15 mouse cellular contexts compared by ENCODE assay signal in the genomic region with DNA sequence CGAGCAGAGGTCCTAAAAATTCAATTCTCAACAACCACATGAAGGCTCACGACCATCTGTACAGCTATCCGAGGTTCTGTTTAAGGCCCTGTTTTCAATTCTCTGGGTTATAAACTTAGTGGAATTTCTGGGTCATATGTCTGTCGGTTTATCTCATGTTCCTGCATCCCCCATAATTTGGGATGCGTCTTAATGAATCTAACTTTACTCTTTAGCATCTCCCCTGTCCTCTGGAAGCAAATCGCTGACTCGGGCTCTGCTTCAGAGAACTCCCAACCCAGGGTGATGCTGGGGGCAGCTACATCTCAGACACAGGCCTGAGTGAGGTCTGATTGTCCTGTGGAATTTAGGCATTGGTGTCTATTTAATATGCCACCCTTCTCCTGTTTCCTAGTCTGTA. TPM values are rescaled to one million over a fixed set of nuclear protein-coding genes. Genes with fewer than 3 reads are reported as not detected.
DNase-seq lines count a peak whose midpoint lies in the region; ATAC-seq and TF ChIP-seq lines count a peak whose summit lies in the region.
"Had no signal": no experiment of that assay in that cellular context is flagged by ENCODE, and none has a peak within 500 bp of the region (broad histone marks: within the 10 kb centered on the region; RNA-seq: fewer than 3 reads in every experiment).

No protein-coding gene starts in this region.

- H3K9me3 ChIP-seq in intestine, postnatal 0 days (ENCODE audit: control insufficient read depth) = no peaks in the 10 kb centered on the region
- no peaks in the 10 kb centered on the region for H3K9me3 ChIP-seq in intestine, embryonic 16.5 days (ENCODE audit: control insufficient read depth, low read length)
- H3K9me3 ChIP-seq in lung, embryonic 14.5 days (ENCODE audit: low read depth, low read length) = no peaks in the 10 kb centered on the region
- H3K9me3 ChIP-seq in limb, embryonic 13.5 days = no peaks in the 10 kb centered on the region
- H3K9me3 ChIP-seq: forebrain, embryonic 15.5 days; heart, embryonic 12.5 days; hindbrain, embryonic 15.5 days; lung, embryonic 15.5 days; midbrain, embryonic 13.5 days; neural tube, embryonic 13.5 days had no signal

- no peak for DNase-seq in lung, embryonic 14.5 days
- no peak for DNase-seq in lung, postnatal 36 days
- no peak for DNase-seq in cerebellum, adult 11 months
- DNase-seq in urinary bladder, postnatal 10 days (ENCODE audit: low spot score) = no peak

- H3K27me3 ChIP-seq in intestine, postnatal 0 days (replicated peaks; ENCODE audit: control insufficient read depth, insufficient read depth, low read length) = no peaks in the 10 kb centered on the region
- H3K27me3 ChIP-seq in intestine, embryonic 16.5 days (replicated peaks; ENCODE audit: control insufficient read depth, insufficient read depth, low read length) = no peaks in the 10 kb centered on the region
- H3K27me3 ChIP-seq in lung, embryonic 14.5 days (ENCODE audit: insufficient read depth, low read length) = no peaks in the 10 kb centered on the region
- peaks cover 7% of the 10 kb centered on the region for H3K27me3 ChIP-seq in limb, embryonic 13.5 days
- H3K27me3 ChIP-seq: forebrain, embryonic 15.5 days; heart, embryonic 12.5 days; hindbrain, embryonic 15.5 days; lung, embryonic 15.5 days; midbrain, embryonic 13.5 days; Patski had no signal

- no peak for TF ChIP-seq CTCF in intestine, postnatal 0 days (IDR thresholded peaks at IDR 0.05; ENCODE audit: low read depth)
- no peak for TF ChIP-seq CTCF in lung, embryonic 14.5 days (IDR thresholded peaks at IDR 0.05; ENCODE audit: low read depth)

- H3K4me1 ChIP-seq in intestine, postnatal 0 days (replicated peaks; ENCODE audit: control insufficient read depth, insufficient read depth, low read length) = no peaks in the 10 kb centered on the region
- peaks cover 5% of the 10 kb centered on the region for H3K4me1 ChIP-seq in intestine, embryonic 16.5 days (ENCODE audit: control insufficient read depth, insufficient read depth, low read length)
- no peaks in the 10 kb centered on the region for H3K4me1 ChIP-seq in lung, embryonic 14.5 days (ENCODE audit: insufficient read depth)
- 0 out of 2 replicates have a peak, but pooled peaks cover 7% of the 10 kb centered on the region for H3K4me1 ChIP-seq in limb, embryonic 13.5 days
- H3K4me1 ChIP-seq: hindbrain, embryonic 15.5 days; lung, embryonic 15.5 days; neural tube, embryonic 13.5 days had no signal

- no peak for ATAC-seq in intestine, postnatal 0 days
- no peak for ATAC-seq in intestine, embryonic 16.5 days
- no peak for ATAC-seq in lung, embryonic 14.5 days (ENCODE audit: insufficient read depth)
- ATAC-seq in limb, embryonic 13.5 days (ENCODE audit: low FRiP score, low read depth) = no peak
- ATAC-seq: forebrain, embryonic 15.5 days had no signal

- H3K9ac ChIP-seq in intestine, postnatal 0 days (ENCODE audit: low read depth, low read length) = no peak overlapping the region
- H3K9ac ChIP-seq in intestine, embryonic 16.5 days (ENCODE audit: low read depth, low read length) = no peak overlapping the region
- no peak overlapping the region for H3K9ac ChIP-seq in lung, embryonic 14.5 days
- no peak overlapping the region for H3K9ac ChIP-seq in limb, embryonic 13.5 days
- H3K9ac ChIP-seq: forebrain, embryonic 15.5 days; heart, embryonic 12.5 days; hindbrain, embryonic 15.5 days; lung, embryonic 15.5 days; midbrain, embryonic 13.5 days; neural tube, embryonic 13.5 days had no signal

- no peaks in the 10 kb centered on the region for H3K36me3 ChIP-seq in intestine, postnatal 0 days (ENCODE audit: control insufficient read depth, insufficient read depth)
- H3K36me3 ChIP-seq in intestine, embryonic 16.5 days (ENCODE audit: control insufficient read depth, insufficient read depth, low read length) = no peaks in the 10 kb centered on the region
- no peaks in the 10 kb centered on the region for H3K36me3 ChIP-seq in lung, embryonic 14.5 days (ENCODE audit: insufficient read depth)
- no peaks in the 10 kb centered on the region for H3K36me3 ChIP-seq in limb, embryonic 13.5 days
- H3K36me3 ChIP-seq: forebrain, embryonic 15.5 days; heart, embryonic 12.5 days; hindbrain, embryonic 15.5 days; lung, embryonic 15.5 days; midbrain, embryonic 13.5 days; neural tube, embryonic 13.5 days had no signal

- peak overlapping the region; percentile 44 for H3K4me2 ChIP-seq in intestine, postnatal 0 days (replicated peaks; ENCODE audit: low read depth)
- no peak overlapping the region; the same call in 1 of the 2 replicates for H3K4me2 ChIP-seq in intestine, embryonic 16.5 days (ENCODE audit: low read depth, low read length)
- peak overlapping the region; percentile 54 for H3K4me2 ChIP-seq in lung, embryonic 14.5 days
- 0 out of 2 replicates have a peak overlapping the region, but pooled peaks have one; percentile 61 for H3K4me2 ChIP-seq in limb, embryonic 13.5 days (replicated peaks)
- H3K4me2 ChIP-seq: midbrain, embryonic 13.5 days had no signal

- 68% methylated on average over 7 of the region's 7 CpGs for WGBS in intestine, postnatal 0 days
- WGBS in intestine, embryonic 16.5 days = 75% methylated on average over 7 of the region's 7 CpGs
- 74% methylated on average over 7 of the region's 7 CpGs for WGBS in lung, embryonic 14.5 days
- WGBS in limb, embryonic 13.5 days = 65% methylated on average over 7 of the region's 7 CpGs

- H3K27ac ChIP-seq in intestine, postnatal 0 days (ENCODE audit: low read depth, low read length) = no peak overlapping the region
- H3K27ac ChIP-seq in intestine, embryonic 16.5 days (ENCODE audit: low read length) = no peak overlapping the region
- H3K27ac ChIP-seq in lung, embryonic 14.5 days (ENCODE audit: low read depth) = no peak overlapping the region
- no peak overlapping the region for H3K27ac ChIP-seq in limb, embryonic 13.5 days
- H3K27ac ChIP-seq: forebrain, embryonic 15.5 days; hindbrain, embryonic 15.5 days; left cerebral cortex, adult 2 months; lung, embryonic 15.5 days; midbrain, embryonic 13.5 days; neural tube, embryonic 13.5 days had no signal

- H3K4me3 ChIP-seq in intestine, postnatal 0 days (ENCODE audit: low read depth, low read length) = no peak overlapping the region
- H3K4me3 ChIP-seq in intestine, embryonic 16.5 days (ENCODE audit: low read length) = no peak overlapping the region
- H3K4me3 ChIP-seq in lung, embryonic 14.5 days (ENCODE audit: low read depth, low read length) = no peak overlapping the region
- no peak overlapping the region for H3K4me3 ChIP-seq in limb, embryonic 13.5 days
- H3K4me3 ChIP-seq: forebrain, embryonic 15.5 days; hindbrain, embryonic 15.5 days; left cerebral cortex, adult 2 months; lung, embryonic 15.5 days; midbrain, embryonic 13.5 days; neural tube, embryonic 13.5 days had no signal

RNA-seq across cellular contexts. Expression of gene Spon2, which starts 14.0 kb away (rescaled TPM):
- 43.0 and 45.4 TPM in 2 replicates for polyA plus RNA-seq in intestine, postnatal 0 days (2015; fragmentation: Nextera tagmentation; extraction: Ambion mirVana)
- 35.1 and 37.0 TPM in 2 replicates for polyA plus RNA-seq in intestine, embryonic 16.5 days (2015; fragmentation: Nextera tagmentation; extraction: Ambion mirVana)
- polyA plus RNA-seq in lung, embryonic 14.5 days (2014; fragmentation: Nextera tagmentation; extraction: Ambion mirVana) = 10.5 and 12.1 TPM in 2 replicates
- polyA plus RNA-seq in limb, embryonic 13.5 days (2015; fragmentation: Nextera tagmentation; extraction: Ambion mirVana) = 6.8 and 7.4 TPM in 2 replicates
